Mouse (Mus musculus): ENCODE data around the gene Gprc5d.

DNA sequence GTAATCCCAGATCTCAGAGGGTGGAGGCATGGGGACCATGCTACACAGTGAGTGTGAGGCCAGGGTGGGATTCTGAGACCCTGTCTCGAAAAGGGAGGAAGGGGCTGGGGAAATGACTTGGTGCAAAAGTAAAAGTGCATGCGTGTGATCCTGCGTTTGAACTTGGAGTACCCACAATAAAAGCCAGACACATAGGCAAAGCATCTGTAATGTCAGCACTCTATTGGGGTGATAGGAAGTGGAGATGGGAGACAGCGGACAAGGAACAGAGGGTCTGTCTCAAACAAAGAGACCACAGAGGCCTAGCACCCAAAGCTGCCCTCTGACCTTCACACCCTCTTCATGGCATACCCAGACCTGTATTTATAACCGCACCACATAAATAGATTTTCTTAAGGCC is 27.9 kb upstream of the Gprc5d start:
- TF ChIP-seq POLR2A (IDR thresholded peaks at IDR 0.05; ENCODE audit: low read depth, low read length) = no peak
- TF ChIP-seq RAD21 (IDR thresholded peaks at IDR 0.05; ENCODE audit: low read depth, low read length) = no peak
- TF ChIP-seq TBP (conservative IDR thresholded peaks at IDR 0.05; ENCODE audit: low read depth, low read length) = no peak
- no peak for TF ChIP-seq MEF2A (IDR thresholded peaks at IDR 0.05; ENCODE audit: borderline replicate concordance, low read depth, low read length)
- no peak for TF ChIP-seq CTCF (conservative IDR thresholded peaks at IDR 0.05 in 1 of 2, IDR thresholded peaks at IDR 0.05 in 1 of 2; ENCODE audit: low read depth in 2 of 2, low read length in 2 of 2)
- TF ChIP-seq ZC3H11A (IDR thresholded peaks at IDR 0.05; ENCODE audit: low read depth, low read length) = no peak
- no peak for TF ChIP-seq SIN3A (IDR thresholded peaks at IDR 0.05; ENCODE audit: low read length)
- no peak for TF ChIP-seq USF1 (IDR thresholded peaks at IDR 0.05; ENCODE audit: low read depth, low read length)
